Mouse (Mus musculus) limb, embryonic 12.5 days (tissue): Measurements from ENCODE around the gene Slc16a2. TPM values are rescaled to one million over a fixed set of nuclear protein-coding genes. Genes with fewer than 3 reads are reported as not detected.

Experiments used
- ATAC-seq: fragments of 200-750 bp; cut with Nextera tagmentation; 2 replicates; pipeline ENCODE4 v1.8.0; 2017; ENCODE audit warnings: low read depth, moderate TSS enrichment; ENCODE audit not compliant: insufficient number of reproducible peaks, insufficient read depth, low FRiP score, low TSS enrichment
- H3K27ac ChIP-seq: fragments of 300-500 bp; sonication (generic); 2 replicates; pipeline ENCODE4 v1.5.1; 2016; ENCODE audit warnings: mild to moderate bottlenecking, moderate library complexity
- H3K27me3 ChIP-seq: fragments of 300-500 bp; sonication (generic); 2 replicates; pipeline ENCODE4 v1.6.1; 2016; ENCODE audit warnings: mild to moderate bottlenecking, moderate library complexity
- H3K36me3 ChIP-seq: fragments of 300-500 bp; sonication (generic); 2 replicates; pipeline ENCODE4 v1.6.1; 2016; ENCODE audit warnings: mild to moderate bottlenecking, moderate library complexity
- H3K4me1 ChIP-seq: fragments of 300-500 bp; sonication (generic); replicated peaks from 2 replicates; pipeline ENCODE4 v1.6.1; 2016
- H3K4me2 ChIP-seq: fragments of 300-500 bp; sonication (generic); 2 replicates; pipeline ENCODE4 v1.6.1; 2016; ENCODE audit warnings: mild to moderate bottlenecking, moderate library complexity
- H3K4me3 ChIP-seq: fragments of 300-500 bp; sonication (generic); replicated peaks from 2 replicates; pipeline ENCODE4 v1.5.1; 2016; ENCODE audit warnings: mild to moderate bottlenecking
- H3K9ac ChIP-seq: fragments of 300-500 bp; sonication (generic); replicated peaks from 2 replicates; pipeline ENCODE4 v1.6.1; 2016; ENCODE audit warnings: mild to moderate bottlenecking, moderate library complexity
- H3K9me3 ChIP-seq: fragments of 300-500 bp; sonication (generic); 2 replicates; pipeline ENCODE4 v1.6.1; 2016; ENCODE audit warnings: mild to moderate bottlenecking, moderate library complexity
- WGBS: fragments of 180-500 bp; shearing (Covaris S2); methylation state at CpG from one replicate; pipeline ENCODE4 v1.1.7; 2016; 5-methylcytosine and 5-hydroxymethylcytosine counted together
- polyA plus RNA-seq: library from polyadenylated mRNA; unstranded; fragments of >200 nt; fragmentation: Nextera tagmentation; extraction: Ambion mirVana; gene quantifications from 2 replicates; pipeline ENCODE4 v1.2.1, GENCODE M21; 2016

Gene Slc16a2
- polyA plus RNA-seq: 23.3 and 23.4 TPM in 2 replicates

GRCm38 (mm10) chrX:103821832-103822196 is at the start of gene Slc16a2:
Gene Slc16a2, minus strand, starts transcription at chrX:103821983.
- Histone ChIP-seq H3K4me2 (peak within 1 kb of the TSS; percentile 66), H3K36me3 (no peaks in the 10 kb centered on the region), H3K4me3 (peak within 1 kb of the TSS; percentile 57), H3K9ac (peak within 1 kb of the TSS; percentile 68), H3K27ac (peak within 1 kb of the TSS; percentile 95), H3K27me3 (peaks cover 70% of the 10 kb centered on the region), H3K4me1 (peaks cover 7% of the 10 kb centered on the region), H3K9me3 (no peaks in the 10 kb centered on the region)
- 11% methylated on average over 13 of the region's 17 CpGs for WGBS
- peak; percentile 87 for ATAC-seq

DNA sequence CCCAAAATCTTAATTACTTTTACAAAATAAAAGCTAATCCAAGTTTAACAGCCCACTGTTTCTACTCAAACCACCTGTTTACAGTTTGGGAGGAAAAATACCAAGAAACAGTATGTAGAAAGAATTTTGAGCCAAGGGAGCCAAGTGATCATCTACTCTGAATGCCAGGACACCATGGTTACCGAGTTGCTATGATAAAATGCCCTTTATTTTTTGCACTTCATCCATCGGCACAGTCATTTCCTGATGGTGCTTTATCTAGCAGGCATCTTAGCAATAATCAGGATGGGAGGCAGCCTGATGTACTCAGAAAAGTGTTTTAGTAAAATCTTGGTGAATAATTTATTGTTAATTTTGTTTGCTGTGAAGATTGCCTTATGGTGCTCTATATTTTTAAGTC is 41.7 kb upstream of the Slc16a2 start:
- Histone ChIP-seq H3K4me2 (no peak overlapping the region), H3K4me1 (no peaks in the 10 kb centered on the region), H3K9ac (no peak overlapping the region), H3K27ac (no peak overlapping the region), H3K27me3 (peaks cover 39% of the 10 kb centered on the region), H3K36me3 (no peaks in the 10 kb centered on the region), H3K9me3 (no peaks in the 10 kb centered on the region), H3K4me3 (no peak overlapping the region)
- no peak for ATAC-seq
- WGBS: 77% methylated on average over 2 of the region's 2 CpGs

DNA sequence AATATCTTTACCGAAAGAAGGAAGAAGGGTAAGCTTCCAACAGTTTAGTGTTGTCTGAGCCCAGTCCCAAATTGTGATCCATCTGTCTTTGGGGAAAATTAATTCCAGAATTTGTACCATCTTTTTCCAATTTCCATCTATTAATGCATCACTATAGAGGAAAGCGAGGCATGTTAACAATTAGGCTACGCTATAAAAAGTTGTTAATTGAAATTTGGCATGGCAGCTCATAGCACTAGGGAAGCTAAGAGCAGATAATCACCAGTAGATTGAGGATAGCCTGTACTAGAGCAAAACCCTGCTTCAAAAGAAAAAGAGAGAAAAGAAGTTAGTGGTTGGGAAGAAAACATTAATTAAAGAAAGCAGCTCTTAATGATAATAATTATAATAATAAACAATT is 41.1 kb upstream of the Slc16a2 start:
- no peak overlapping the region for H3K4me2 ChIP-seq
- no peak overlapping the region for H3K27ac ChIP-seq
- WGBS: 53% methylated on average over 3 of the region's 3 CpGs
- no peak for ATAC-seq
- no peak overlapping the region for H3K4me3 ChIP-seq
- H3K27me3 ChIP-seq: peaks cover 35% of the 10 kb centered on the region
- no peaks in the 10 kb centered on the region for H3K9me3 ChIP-seq
- H3K36me3 ChIP-seq: no peaks in the 10 kb centered on the region
- no peak overlapping the region for H3K9ac ChIP-seq
- H3K4me1 ChIP-seq: no peaks in the 10 kb centered on the region

- Histone ChIP-seq H3K9ac (no peak overlapping the region), H3K4me1 (no peaks in the 10 kb centered on the region), H3K4me2 (no peak overlapping the region), H3K4me3 (no peak overlapping the region), H3K9me3 (no peaks in the 10 kb centered on the region), H3K27ac (no peak overlapping the region), H3K36me3 (no peaks in the 10 kb centered on the region), H3K27me3 (peaks cover 26% of the 10 kb centered on the region)
- ATAC-seq: no peak
- WGBS: 36% methylated on average over 2 of the region's 2 CpGs
Observed at GRCm38 (mm10) chrX:103845266-103845665, 23.5 kb upstream of the Slc16a2 start.

DNA sequence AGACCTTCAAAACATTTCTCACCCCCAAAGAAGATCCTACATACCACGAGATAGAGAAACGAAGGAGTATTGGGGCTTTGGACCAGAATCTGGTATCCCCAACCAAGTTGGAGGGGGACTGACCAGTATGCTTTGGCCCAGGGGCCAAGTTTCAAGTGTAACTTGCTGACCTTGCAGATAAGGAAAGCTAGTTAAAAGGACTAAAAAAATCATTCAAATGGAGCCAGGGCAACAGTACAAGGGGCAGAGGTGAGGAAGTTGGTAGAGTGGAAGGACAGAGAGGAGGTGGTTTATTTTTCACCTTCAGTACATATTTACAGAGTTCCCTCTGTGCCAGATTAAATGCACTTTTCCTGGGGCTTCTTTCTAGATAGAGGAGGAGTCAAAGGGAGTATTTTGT is 7.1 kb upstream of the Slc16a2 start:
- Histone ChIP-seq H3K27ac (no peak overlapping the region), H3K36me3 (no peaks in the 10 kb centered on the region), H3K9me3 (no peaks in the 10 kb centered on the region), H3K27me3 (peaks cover 27% of the 10 kb centered on the region), H3K4me2 (no peak overlapping the region), H3K4me3 (no peak overlapping the region), H3K9ac (no peak overlapping the region), H3K4me1 (no peaks in the 10 kb centered on the region)
- ATAC-seq: no peak
- 74% methylated on average over 2 of the region's 2 CpGs for WGBS

GRCm38 (mm10) chrX:103822271-103822811 is 558 bp upstream of the Slc16a2 start:
- Histone ChIP-seq H3K36me3 (no peaks in the 10 kb centered on the region), H3K9me3 (no peaks in the 10 kb centered on the region), H3K27ac (peak overlapping the region; percentile 95), H3K4me3 (peak overlapping the region; percentile 57), H3K4me2 (peak overlapping the region; percentile 66), H3K4me1 (peaks cover 7% of the 10 kb centered on the region), H3K27me3 (peaks cover 67% of the 10 kb centered on the region), H3K9ac (peak overlapping the region; percentile 57)
- 33% methylated on average over 20 of the region's 20 CpGs for WGBS
- ATAC-seq: peak; percentile 67

DNA sequence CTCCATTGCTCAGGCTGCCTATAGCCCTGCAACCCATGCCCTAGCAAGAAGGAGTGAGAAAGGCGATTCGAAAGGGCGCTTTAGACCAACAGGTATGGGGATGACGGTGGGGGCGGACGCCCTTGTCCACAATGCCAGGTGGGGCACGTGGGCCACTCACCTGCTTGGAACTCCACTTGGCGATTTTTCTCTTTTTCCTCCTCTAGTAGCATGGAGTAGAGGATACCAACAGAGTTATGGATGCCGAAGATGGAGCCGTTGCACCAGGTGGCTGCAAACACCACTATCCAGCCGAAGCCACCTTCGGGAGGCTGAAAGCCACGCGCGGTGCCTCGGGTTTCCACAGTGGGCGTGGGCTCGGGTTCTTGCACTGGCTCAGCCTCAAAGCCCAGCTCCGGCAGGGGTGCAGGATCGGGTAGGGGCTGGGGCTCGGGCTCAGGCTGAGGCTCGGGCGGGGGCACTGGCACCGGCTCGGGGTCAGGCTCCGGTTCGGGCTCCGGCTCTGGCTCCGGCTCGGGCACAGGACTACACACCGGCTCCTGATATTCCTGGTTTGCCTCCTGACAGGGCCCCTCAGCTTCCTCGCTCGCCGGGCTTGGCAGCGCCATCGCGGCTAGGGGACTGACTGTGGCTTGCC is 470 bp downstream of the Slc16a2 start:
- Histone ChIP-seq H3K9ac (peak overlapping the region; percentile 68), H3K27ac (peak overlapping the region; percentile 95), H3K4me3 (peak overlapping the region; percentile 57), H3K4me2 (peak overlapping the region; percentile 66), H3K36me3 (no peaks in the 10 kb centered on the region), H3K27me3 (peaks cover 68% of the 10 kb centered on the region), H3K4me1 (peaks cover 7% of the 10 kb centered on the region), H3K9me3 (no peaks in the 10 kb centered on the region)
- WGBS: 25% methylated on average over 37 of the region's 37 CpGs
- ATAC-seq: peak; percentile 48

- 24% methylated on average over 35 of the region's 35 CpGs for WGBS
- Histone ChIP-seq H3K4me2 (peak overlapping the region; percentile 66), H3K36me3 (no peaks in the 10 kb centered on the region), H3K4me1 (peaks cover 7% of the 10 kb centered on the region), H3K4me3 (peak overlapping the region; percentile 57), H3K27me3 (peaks cover 71% of the 10 kb centered on the region), H3K9me3 (no peaks in the 10 kb centered on the region), H3K27ac (peak overlapping the region; percentile 95; the same call in 1 of the 2 replicates), H3K9ac (peak overlapping the region; percentile 68)
- no peak for ATAC-seq
Observed at GRCm38 (mm10) chrX:103820307-103821194, 1.2 kb downstream of the Slc16a2 start.

GRCm38 (mm10) chrX:103819253-103819652 is 2.5 kb downstream of the Slc16a2 start:
- Histone ChIP-seq H3K27ac (0 out of 2 replicates have a peak overlapping the region, but pooled peaks have one; percentile 17), H3K9me3 (no peaks in the 10 kb centered on the region), H3K4me2 (peak overlapping the region; percentile 66), H3K4me3 (peak overlapping the region; percentile 57), H3K27me3 (peaks cover 63% of the 10 kb centered on the region), H3K36me3 (no peaks in the 10 kb centered on the region), H3K4me1 (peaks cover 7% of the 10 kb centered on the region), H3K9ac (no peak overlapping the region; the same call in 1 of the 2 replicates)
- no peak for ATAC-seq
- WGBS: 41% methylated on average over 6 of the region's 6 CpGs

DNA sequence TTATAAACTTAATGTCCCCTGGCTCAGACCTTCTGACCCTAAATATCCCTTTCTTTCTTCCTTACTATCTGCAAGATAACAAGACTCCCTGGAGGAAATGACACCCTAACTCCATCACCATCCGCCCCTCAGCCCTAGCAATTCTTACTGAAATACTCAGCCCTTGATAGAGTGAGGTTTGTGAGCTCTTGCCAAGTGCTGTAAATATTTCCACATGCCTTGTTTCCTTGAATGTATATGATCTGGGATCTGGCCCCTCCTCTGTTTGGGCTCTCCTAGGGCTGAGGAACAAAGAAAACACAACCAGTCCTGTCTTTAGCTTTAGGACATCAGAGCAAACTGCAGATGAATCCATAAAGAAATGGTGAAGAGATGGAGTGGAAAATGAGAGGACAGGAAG is 9.1 kb downstream of the Slc16a2 start:
- H3K4me1 ChIP-seq: no peaks in the 10 kb centered on the region; the same call in 1 of the 2 replicates
- peaks cover 35% of the 10 kb centered on the region for H3K27me3 ChIP-seq
- no peaks in the 10 kb centered on the region for H3K9me3 ChIP-seq
- H3K27ac ChIP-seq: no peak overlapping the region
- WGBS: 64% methylated on average over 1 of the region's 1 CpGs
- no peak for ATAC-seq
- no peak overlapping the region for H3K9ac ChIP-seq
- no peak overlapping the region for H3K4me2 ChIP-seq
- H3K4me3 ChIP-seq: no peak overlapping the region
- H3K36me3 ChIP-seq: no peaks in the 10 kb centered on the region

DNA sequence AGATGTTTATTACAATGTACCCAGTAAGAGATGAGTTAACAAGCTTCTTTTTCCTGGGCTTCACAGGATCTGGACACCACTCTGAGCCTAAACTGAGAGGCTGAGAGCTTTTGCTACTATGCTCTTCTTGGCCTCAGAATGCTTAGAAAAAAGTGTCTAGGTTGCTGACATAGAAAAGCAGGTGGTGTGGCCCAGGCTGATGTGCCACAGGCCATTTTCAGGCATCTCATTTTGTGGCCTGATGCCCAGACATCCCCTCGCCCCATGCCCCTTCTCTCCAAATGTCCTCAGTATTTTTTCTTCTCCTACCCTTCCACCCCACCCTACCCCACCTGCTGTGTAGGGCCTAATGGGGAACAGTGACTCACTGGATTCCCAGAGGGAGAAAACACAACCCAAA is 11.3 kb downstream of the Slc16a2 start:
- Histone ChIP-seq H3K4me3 (no peak overlapping the region), H3K9ac (no peak overlapping the region), H3K27me3 (peaks cover 40% of the 10 kb centered on the region), H3K27ac (no peak overlapping the region), H3K4me1 (no peaks in the 10 kb centered on the region), H3K4me2 (no peak overlapping the region), H3K9me3 (no peaks in the 10 kb centered on the region), H3K36me3 (no peaks in the 10 kb centered on the region)
- WGBS: 73% methylated on average over 1 of the region's 1 CpGs
- no peak for ATAC-seq
